Comparison of ENCODE assay signal across 15 mouse cellular contexts in genomic region chr12:102285779-102286178, GRCm38 (mm10). TPM values are rescaled to one million over a fixed set of nuclear protein-coding genes. Genes with fewer than 3 reads are reported as not detected.
DNase-seq lines count a peak whose midpoint lies in the region; ATAC-seq and TF ChIP-seq lines count a peak whose summit lies in the region.
"Had no signal": no experiment of that assay in that cellular context is flagged by ENCODE, and none has a peak within 500 bp of the region (broad histone marks: within the 10 kb centered on the region; RNA-seq: fewer than 3 reads in every experiment).

No protein-coding gene starts in this region.

- H3K4me3 ChIP-seq in gastrocnemius, adult 2 months = peak overlapping the region; percentile 75
- no peak overlapping the region for H3K4me3 ChIP-seq in heart, embryonic 15.5 days
- H3K4me3 ChIP-seq in lung, postnatal 0 days (ENCODE audit: low read depth, low read length) = no peak overlapping the region
- H3K4me3 ChIP-seq: embryonic facial prominence, embryonic 13.5 days; layer of hippocampus, adult 2 months; liver, embryonic 13.5 days; stomach, embryonic 15.5 days had no signal

- no peaks in the 10 kb centered on the region for H3K27me3 ChIP-seq in heart, embryonic 15.5 days
- no peaks in the 10 kb centered on the region for H3K27me3 ChIP-seq in lung, postnatal 0 days (replicated peaks; ENCODE audit: insufficient read depth, low read length)
- H3K27me3 ChIP-seq: stomach, embryonic 15.5 days had no signal

- no peaks in the 10 kb centered on the region for H3K9me3 ChIP-seq in heart, embryonic 15.5 days (replicated peaks)
- no peaks in the 10 kb centered on the region for H3K9me3 ChIP-seq in lung, postnatal 0 days (ENCODE audit: low read length)
- H3K9me3 ChIP-seq: embryonic facial prominence, embryonic 13.5 days; liver, embryonic 13.5 days; stomach, embryonic 15.5 days had no signal

- peak overlapping the region; percentile 95 for H3K4me2 ChIP-seq in heart, embryonic 15.5 days
- peak overlapping the region; percentile 83 for H3K4me2 ChIP-seq in lung, postnatal 0 days (replicated peaks; ENCODE audit: low read depth, low read length)
- H3K4me2 ChIP-seq: midbrain, embryonic 11.5 days had no signal

- intact Hi-C loops in gastrocnemius, adult 2 months (cut with DNase I) = no loop called here
- intact Hi-C loops in heart, postnatal 10 days (cut with DNase I) = loop anchor here (2.0 kb wide), 2 partner anchors 17 to 35 kb away; no protein-coding TSS in a partner anchor

- H3K4me1 ChIP-seq in heart, embryonic 15.5 days (replicated peaks) = peaks cover 60% of the 10 kb centered on the region
- peaks cover 47% of the 10 kb centered on the region; the same call in 1 of the 2 replicates for H3K4me1 ChIP-seq in lung, postnatal 0 days (ENCODE audit: insufficient read depth, low read depth, low read length)

- TF ChIP-seq CTCF in gastrocnemius, adult 2 months (IDR thresholded peaks at IDR 0.05) = no peak
- TF ChIP-seq CTCF in lung, postnatal 0 days (IDR thresholded peaks at IDR 0.05) = no peak

- peak overlapping the region; percentile 92 for H3K27ac ChIP-seq in gastrocnemius, adult 2 months
- H3K27ac ChIP-seq in heart, embryonic 15.5 days = peak overlapping the region; percentile 72
- H3K27ac ChIP-seq in lung, postnatal 0 days (ENCODE audit: low read length) = peak overlapping the region; percentile 66
- H3K27ac ChIP-seq: embryonic facial prominence, embryonic 13.5 days; layer of hippocampus, adult 2 months; liver, embryonic 13.5 days had no signal

- H3K9ac ChIP-seq in heart, embryonic 15.5 days = no peak overlapping the region
- peak overlapping the region; percentile 16; the same call in 1 of the 2 replicates for H3K9ac ChIP-seq in lung, postnatal 0 days (replicated peaks; ENCODE audit: low read depth)
- H3K9ac ChIP-seq: embryonic facial prominence, embryonic 13.5 days; liver, embryonic 13.5 days; stomach, embryonic 15.5 days had no signal

- no peak for ATAC-seq in heart, embryonic 15.5 days (replicated peaks; ENCODE audit: insufficient number of reproducible peaks, insufficient read depth, low FRiP score, low read depth)
- no peak for ATAC-seq in lung, postnatal 0 days

- 60% methylated on average over 5 of the region's 5 CpGs for WGBS in heart, embryonic 15.5 days
- whole genome bisulfite sequencing in lung, postnatal 0 days = 58% methylated on average over 5 of the region's 5 CpGs

- no peak for TF ChIP-seq EP300 in lung, postnatal 0 days (IDR thresholded peaks at IDR 0.05)

- H3K36me3 ChIP-seq in heart, embryonic 15.5 days = no peaks in the 10 kb centered on the region
- H3K36me3 ChIP-seq in lung, postnatal 0 days (ENCODE audit: insufficient read depth, low read length) = no peaks in the 10 kb centered on the region
- H3K36me3 ChIP-seq: embryonic facial prominence, embryonic 13.5 days; stomach, embryonic 15.5 days had no signal

- DNase-seq in gastrocnemius, adult 2 months = peak; percentile 35
- no peak for DNase-seq in gastrocnemius, postnatal 10 days
- no peak for DNase-seq in heart, postnatal 10 days
- no peak for DNase-seq in lung, postnatal 0 days (ENCODE audit: low spot score)
- DNase-seq in lung, postnatal 10 days = no peak
- no peak for DNase-seq in layer of hippocampus, postnatal 36 days
- DNase-seq: cerebellum, adult 9-10 months; liver, embryonic 13.5 days; right cerebral cortex, postnatal 14 days; thymus, postnatal 36 days had no signal

RNA-seq across cellular contexts. Expression of gene Rin3, which starts 2.9 kb away (rescaled TPM):
- 10 to 100 TPM in 1 of 2 experiments, 1 to 10 TPM in 1; 6.4 to 14.3 TPM for total RNA-seq in gastrocnemius, adult 2 months (2021)
- 10 to 100 TPM; 13.2 to 21.0 TPM for total RNA-seq in gastrocnemius, postnatal 10 days (2021)
- 9.0 and 11.2 TPM in 2 replicates for polyA plus RNA-seq in heart, embryonic 15.5 days (2015; fragmentation: Nextera tagmentation; extraction: Ambion mirVana)
- 10 to 100 TPM; 21.2 to 27.4 TPM for total RNA-seq in heart, postnatal 10 days (2021)
- 17.7 and 19.3 TPM in 2 replicates for polyA plus RNA-seq in lung, postnatal 0 days (2015; fragmentation: Nextera tagmentation; extraction: Ambion mirVana)
- 1 to 10 TPM; 2.1 to 4.3 TPM for total RNA-seq in layer of hippocampus, postnatal 36 days (2021)
